Mouse (Mus musculus) small intestine, adult 2 months (tissue): ENCODE results near the gene Tmem45a.

Experiments
- CTCF ChIP-seq: fragments of 200-500 bp; IDR thresholded peaks from 2 replicates; pipeline ENCODE4 v1.5.1; 2012; ENCODE audit warnings: low read depth, mild to moderate bottlenecking, control low read depth, inconsistent platforms, low read length, moderate library complexity, mixed read lengths; ENCODE audit not compliant: insufficient replicate concordance, insufficient read length; ENCODE audit errors: extremely low read depth
- POLR2A ChIP-seq: fragments of 200-500 bp; IDR thresholded peaks from 2 replicates; pipeline ENCODE4 v1.6.1; 2012; ENCODE audit warnings: low read depth, mild to moderate bottlenecking, control low read depth, inconsistent platforms, low read length, moderate library complexity

DNA sequence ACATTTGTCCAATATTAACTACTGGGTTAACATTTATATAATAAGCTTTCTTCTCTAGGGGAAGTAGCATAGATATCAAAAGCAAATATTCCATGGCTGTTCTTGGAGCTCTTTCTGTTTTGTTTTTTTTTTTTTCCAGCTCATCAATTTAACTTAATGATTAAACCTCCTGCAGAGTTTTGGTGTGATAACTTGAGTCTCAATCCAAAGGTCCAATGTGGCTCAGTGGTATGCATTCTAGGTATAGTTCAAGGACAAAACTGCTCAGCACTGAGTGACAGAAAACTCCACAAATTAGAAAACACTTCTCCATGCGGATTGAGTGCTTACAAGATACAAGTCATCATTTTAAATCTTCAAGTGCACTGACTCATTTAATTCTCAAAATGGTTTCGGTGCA is 100.0 kb downstream of the Tmem45a start:
- TF ChIP-seq CTCF (no peak), POLR2A (no peak)
